Comparison of ENCODE assay signal across 8 mouse cellular contexts in genomic region chr4:62525489-62525811, GRCm38 (mm10). TPM values are rescaled to one million over a fixed set of nuclear protein-coding genes. Genes with fewer than 3 reads are reported as not detected.
DNase-seq lines count a peak whose midpoint lies in the region; ATAC-seq and TF ChIP-seq lines count a peak whose summit lies in the region.

No protein-coding gene starts in this region.

- H3K4me3 ChIP-seq in gastrocnemius, adult 2 months: peak overlapping the region; percentile 95
- H3K4me3 ChIP-seq in testis, adult 2 months (ENCODE audit: control insufficient read depth, low read depth, low read length): peak overlapping the region; percentile 98
- H3K4me3 ChIP-seq in liver, embryonic 14.5 days (ENCODE audit: insufficient read depth in 1 of 2, low read depth in 2 of 2, low read length in 2 of 2): peak overlapping the region; percentile 28 to 98; a peak in 3 of 4 replicates

- no peak for ATAC-seq in liver, embryonic 14.5 days (ENCODE audit: insufficient read depth)

- TF ChIP-seq EP300 in liver, embryonic 14.5 days (IDR thresholded peaks at IDR 0.05; ENCODE audit: low read depth): no peak

- H3K9ac ChIP-seq in liver, embryonic 14.5 days (replicated peaks): no peak overlapping the region

- H3K9me3 ChIP-seq in liver, embryonic 14.5 days (ENCODE audit: control insufficient read depth, low read length): no peaks in the 10 kb centered on the region

- peak overlapping the region; percentile 90 for H3K4me2 ChIP-seq in liver, embryonic 14.5 days (ENCODE audit: low read depth)

- intact Hi-C loops in gastrocnemius, adult 2 months (cut with DNase I): no loop called here

- peak overlapping the region; percentile 97; the same call in 1 of the 2 replicates for H3K27ac ChIP-seq in gastrocnemius, adult 2 months
- H3K27ac ChIP-seq in testis, adult 2 months (ENCODE audit: control insufficient read depth, insufficient read depth, low read depth, low read length): peak overlapping the region; percentile 30; the same call in 1 of the 2 replicates
- H3K27ac ChIP-seq in liver, embryonic 14.5 days: no peak overlapping the region

- H3K27me3 ChIP-seq in testis, adult 2 months (ENCODE audit: control insufficient read depth, insufficient read depth, low read length): no peaks in the 10 kb centered on the region
- H3K27me3 ChIP-seq in liver, embryonic 14.5 days (ENCODE audit: control insufficient read depth, insufficient read depth, low read length): no peaks in the 10 kb centered on the region

- TF ChIP-seq CTCF in gastrocnemius, adult 2 months (IDR thresholded peaks at IDR 0.05): no peak
- no peak for TF ChIP-seq CTCF in testis, adult 2 months (IDR thresholded peaks at IDR 0.05; ENCODE audit: control insufficient read depth, insufficient read depth, insufficient replicate concordance, low read depth, low read length)
- TF ChIP-seq CTCF in liver, embryonic 14.5 days (IDR thresholded peaks at IDR 0.05; ENCODE audit: low read depth): no peak

- TF ChIP-seq POLR2A in testis, adult 2 months (IDR thresholded peaks at IDR 0.05; ENCODE audit: control insufficient read depth, low read depth, low read length): no peak

- DNase-seq in gastrocnemius, adult 2 months: no peak
- DNase-seq in gastrocnemius, postnatal 10 days: no peak
- DNase-seq in testis, postnatal 10 days (ENCODE audit: low spot score): no peak
- no peak for DNase-seq in liver, embryonic 14.5 days (ENCODE audit: low read depth in 3 of 3, low spot score in 3 of 3)
- DNase-seq in thymus, postnatal 0 days (ENCODE audit: low spot score): no peak
- no peak for DNase-seq in frontal cortex, postnatal 25 days (ENCODE audit: low spot score in 2 of 2)
- no peak for DNase-seq in layer of hippocampus, postnatal 14 days (ENCODE audit: low spot score in 2 of 2)

- H3K36me3 ChIP-seq in testis, adult 2 months (ENCODE audit: control insufficient read depth, insufficient read depth, low read length): no peaks in the 10 kb centered on the region
- peaks cover 8% of the 10 kb centered on the region for H3K36me3 ChIP-seq in liver, embryonic 14.5 days (replicated peaks; ENCODE audit: control insufficient read depth, insufficient read depth, low read depth)

- H3K4me1 ChIP-seq in testis, adult 2 months (ENCODE audit: control insufficient read depth, insufficient read depth, low read length): peaks cover 4% of the 10 kb centered on the region
- H3K4me1 ChIP-seq in liver, embryonic 14.5 days (replicated peaks; ENCODE audit: control insufficient read depth in 2 of 2, insufficient read depth in 2 of 2, low read length in 1 of 2): peaks cover 3 to 13% of the 10 kb centered on the region in 2 experiments

- WGBS in liver, embryonic 14.5 days (ENCODE audit: insufficient replicate concordance): 3% methylated on average over 10 of the region's 10 CpGs

RNA-seq across cellular contexts. Expression of gene 4933430I17Rik, which starts 0.3 kb away (rescaled TPM):
- total RNA-seq in gastrocnemius, adult 2 months (2021): under 1 TPM in 1 of 2 experiments, not detected in 1; 0.17 TPM
- under 1 TPM; 0.18 to 0.26 TPM for total RNA-seq in gastrocnemius, postnatal 10 days (2021)
- polyA plus RNA-seq in testis, adult 2 months (2012; rRNA removed): 9.8 and 10.4 TPM in 2 replicates
- 0.10 and 0.12 TPM in 2 replicates for polyA plus RNA-seq in liver, embryonic 14.5 days (2012; rRNA removed)
- 0.08 and 0.20 TPM in 2 replicates for polyA plus RNA-seq in liver, embryonic 14.5 days (2014; fragmentation: Nextera tagmentation; extraction: Ambion mirVana)
- 0.32 and 0.49 TPM in 2 replicates for polyA plus RNA-seq in thymus, postnatal 0 days (2015; fragmentation: Nextera tagmentation; extraction: Ambion mirVana)
- total RNA-seq in layer of hippocampus, postnatal 14 days (2021): under 1 TPM; 0.30 to 0.57 TPM

RNA-seq across cellular contexts. Expression of gene Pole3, which starts 0.6 kb away (rescaled TPM):
- 10 to 100 TPM; 15.5 to 18.5 TPM for total RNA-seq in gastrocnemius, adult 2 months (2021)
- total RNA-seq in gastrocnemius, postnatal 10 days (2021): 10 to 100 TPM; 20.9 to 21.8 TPM
- 44.8 and 47.1 TPM in 2 replicates for polyA plus RNA-seq in testis, adult 2 months (2012; rRNA removed)
- polyA plus RNA-seq in liver, embryonic 14.5 days (2012; rRNA removed): 24.3 and 37.4 TPM in 2 replicates
- 54.7 and 59.8 TPM in 2 replicates for polyA plus RNA-seq in liver, embryonic 14.5 days (2014; fragmentation: Nextera tagmentation; extraction: Ambion mirVana)
- 55.2 and 62.3 TPM in 2 replicates for polyA plus RNA-seq in thymus, postnatal 0 days (2015; fragmentation: Nextera tagmentation; extraction: Ambion mirVana)
- total RNA-seq in layer of hippocampus, postnatal 14 days (2021): 10 to 100 TPM; 23.8 to 26.3 TPM

RNA-seq across cellular contexts. Expression of gene Alad, which starts 5.7 kb away (rescaled TPM):
- total RNA-seq in gastrocnemius, adult 2 months (2021): 10 to 100 TPM; 21.7 to 32.8 TPM
- total RNA-seq in gastrocnemius, postnatal 10 days (2021): 10 to 100 TPM; 26.9 to 30.0 TPM
- 57.5 and 64.0 TPM in 2 replicates for polyA plus RNA-seq in testis, adult 2 months (2012; rRNA removed)
- polyA plus RNA-seq in liver, embryonic 14.5 days (2012; rRNA removed): 296 and 338 TPM in 2 replicates
- polyA plus RNA-seq in liver, embryonic 14.5 days (2014; fragmentation: Nextera tagmentation; extraction: Ambion mirVana): 629 and 675 TPM in 2 replicates
- 52.8 and 54.4 TPM in 2 replicates for polyA plus RNA-seq in thymus, postnatal 0 days (2015; fragmentation: Nextera tagmentation; extraction: Ambion mirVana)
- total RNA-seq in layer of hippocampus, postnatal 14 days (2021): 10 to 100 TPM; 21.7 to 27.6 TPM

RNA-seq across cellular contexts. Expression of gene Hdhd3, which starts 22.2 kb away (rescaled TPM):
- 1 to 10 TPM; 1.3 to 1.6 TPM for total RNA-seq in gastrocnemius, adult 2 months (2021)
- 1 to 10 TPM; 3.9 to 6.2 TPM for total RNA-seq in gastrocnemius, postnatal 10 days (2021)
- 5.9 and 7.0 TPM in 2 replicates for polyA plus RNA-seq in testis, adult 2 months (2012; rRNA removed)
- 3.6 and 4.2 TPM in 2 replicates for polyA plus RNA-seq in liver, embryonic 14.5 days (2012; rRNA removed)
- polyA plus RNA-seq in liver, embryonic 14.5 days (2014; fragmentation: Nextera tagmentation; extraction: Ambion mirVana): 6.4 and 9.1 TPM in 2 replicates
- 7.0 and 7.5 TPM in 2 replicates for polyA plus RNA-seq in thymus, postnatal 0 days (2015; fragmentation: Nextera tagmentation; extraction: Ambion mirVana)
- 10 to 100 TPM; 10.0 to 10.9 TPM for total RNA-seq in layer of hippocampus, postnatal 14 days (2021)

RNA-seq across cellular contexts. Expression of gene Rgs3, which starts 34.2 kb away (rescaled TPM):
- total RNA-seq in gastrocnemius, adult 2 months (2021): 10 to 100 TPM in 1 of 2 experiments, 1 to 10 TPM in 1; 8.6 to 10.3 TPM
- 10 to 100 TPM; 20.1 to 32.8 TPM for total RNA-seq in gastrocnemius, postnatal 10 days (2021)
- 65.5 and 75.4 TPM in 2 replicates for polyA plus RNA-seq in testis, adult 2 months (2012; rRNA removed)
- polyA plus RNA-seq in liver, embryonic 14.5 days (2012; rRNA removed): 3.8 and 3.9 TPM in 2 replicates
- polyA plus RNA-seq in liver, embryonic 14.5 days (2014; fragmentation: Nextera tagmentation; extraction: Ambion mirVana): 3.1 and 3.6 TPM in 2 replicates
- 14.7 and 18.0 TPM in 2 replicates for polyA plus RNA-seq in thymus, postnatal 0 days (2015; fragmentation: Nextera tagmentation; extraction: Ambion mirVana)
- 10 to 100 TPM; 24.4 to 26.5 TPM for total RNA-seq in layer of hippocampus, postnatal 14 days (2021)
